Mouse (Mus musculus): ENCODE measurements around the gene Hist1h2bc. TPM values are rescaled to one million over a fixed set of nuclear protein-coding genes. Genes with fewer than 3 reads are reported as not detected.

The Hist1h2bc gene
- total RNA-seq, 1 experiment from 2014 or later = 28.7 TPM

DNA sequence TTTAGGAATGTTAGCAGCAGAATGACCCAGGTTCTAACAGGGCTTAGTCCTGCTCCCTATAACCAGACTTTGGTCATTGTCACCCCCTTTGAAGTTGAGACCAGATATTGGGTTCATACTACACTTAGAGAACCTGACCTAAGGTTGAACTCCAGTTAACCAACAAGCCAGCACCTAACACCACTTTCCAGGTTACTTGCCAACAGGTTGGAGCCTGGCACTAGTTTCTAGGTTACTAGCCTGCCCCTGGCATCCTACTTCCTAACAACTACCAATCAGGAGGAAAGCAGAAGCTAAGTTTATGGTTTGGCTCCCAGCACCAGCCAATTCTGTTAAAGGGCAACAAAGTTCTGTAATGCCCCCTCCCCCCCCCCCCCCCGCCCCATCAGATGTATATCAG is 41.2 kb downstream of the Hist1h2bc start:
- ATAC-seq (replicated peaks; ENCODE audit: insufficient number of reproducible peaks, low FRiP score, low TSS enrichment, poor library complexity, severe bottlenecking) = peak; percentile 57; the same call in 1 of the 2 replicates

DNA sequence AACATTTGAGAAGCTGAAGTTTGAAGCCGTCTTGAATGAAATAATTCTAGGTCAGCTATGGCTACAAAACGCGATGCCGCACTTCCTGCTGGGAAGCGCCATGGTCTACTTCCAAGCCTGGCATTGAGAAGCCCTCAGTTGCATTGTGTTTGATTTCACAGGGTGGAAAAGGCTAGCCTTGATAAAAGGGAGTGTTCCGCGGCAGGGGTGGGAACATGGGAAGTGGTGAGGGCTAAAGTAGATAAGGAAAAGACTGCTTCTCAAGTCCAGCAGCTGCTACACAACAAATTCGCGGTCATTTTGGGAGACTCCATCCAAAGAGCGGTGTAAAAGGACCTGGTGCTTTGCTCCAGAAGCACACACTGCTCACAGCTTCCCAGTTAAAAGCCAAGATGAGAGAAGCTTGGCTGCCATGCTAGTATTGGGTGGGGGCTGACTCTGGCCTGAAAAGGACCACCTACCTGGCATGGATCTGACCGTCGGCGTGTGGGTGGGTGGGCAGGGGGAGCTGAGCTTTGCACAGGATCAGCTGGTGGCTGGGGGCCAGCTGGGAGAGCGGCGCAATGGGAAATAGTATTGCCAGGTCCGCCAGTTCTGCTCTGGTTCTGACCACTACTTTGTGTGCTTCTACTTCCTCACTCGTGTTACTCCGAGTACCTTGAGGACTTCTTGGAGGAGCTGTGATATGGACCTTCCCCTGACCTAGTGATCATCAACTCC is 44.6 kb downstream of the Hist1h2bc start:
- no peak for ATAC-seq (replicated peaks; ENCODE audit: insufficient number of reproducible peaks, low FRiP score, low TSS enrichment, poor library complexity, severe bottlenecking)

DNA sequence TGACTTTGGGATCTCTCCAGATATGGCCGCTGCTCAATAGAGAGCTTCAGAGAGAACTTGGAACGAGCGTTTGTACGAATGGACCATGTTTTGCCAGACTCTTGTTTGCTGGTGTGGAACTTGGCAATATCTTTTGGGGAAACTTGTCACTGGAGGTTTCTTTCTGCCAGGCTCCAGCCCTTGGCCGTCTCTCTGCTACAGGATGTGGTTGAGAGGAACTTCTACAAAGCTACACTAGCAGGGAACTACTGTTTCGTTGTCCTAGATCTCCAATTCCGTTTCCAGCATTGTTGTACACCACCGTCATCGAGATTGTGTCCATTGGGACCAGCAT is 45.2 kb downstream of the Hist1h2bc start:
- ATAC-seq (replicated peaks; ENCODE audit: insufficient number of reproducible peaks, low FRiP score, low TSS enrichment, poor library complexity, severe bottlenecking) = peak; percentile 58; the same call in 1 of the 2 replicates

DNA sequence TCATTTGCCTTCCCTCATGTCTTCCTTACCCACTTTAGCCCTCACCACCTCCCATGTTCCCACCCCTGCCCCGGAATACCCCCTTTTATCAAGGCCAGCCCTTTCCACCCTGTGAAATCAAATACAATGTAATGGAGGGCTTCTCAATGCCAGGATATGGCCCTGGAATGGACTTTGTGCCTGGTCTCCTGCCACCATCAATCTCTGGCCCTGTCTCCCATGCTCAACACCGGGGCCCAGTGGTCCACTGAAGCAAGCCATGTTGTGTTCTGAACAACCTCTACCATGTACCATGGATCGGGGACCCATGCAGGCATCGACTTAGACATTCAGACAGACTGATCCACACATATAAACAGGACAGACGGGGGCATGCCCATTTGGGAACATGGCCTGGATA is 45.7 kb downstream of the Hist1h2bc start:
- no peak for ATAC-seq (replicated peaks; ENCODE audit: insufficient number of reproducible peaks, low FRiP score, low TSS enrichment, poor library complexity, severe bottlenecking)

DNA sequence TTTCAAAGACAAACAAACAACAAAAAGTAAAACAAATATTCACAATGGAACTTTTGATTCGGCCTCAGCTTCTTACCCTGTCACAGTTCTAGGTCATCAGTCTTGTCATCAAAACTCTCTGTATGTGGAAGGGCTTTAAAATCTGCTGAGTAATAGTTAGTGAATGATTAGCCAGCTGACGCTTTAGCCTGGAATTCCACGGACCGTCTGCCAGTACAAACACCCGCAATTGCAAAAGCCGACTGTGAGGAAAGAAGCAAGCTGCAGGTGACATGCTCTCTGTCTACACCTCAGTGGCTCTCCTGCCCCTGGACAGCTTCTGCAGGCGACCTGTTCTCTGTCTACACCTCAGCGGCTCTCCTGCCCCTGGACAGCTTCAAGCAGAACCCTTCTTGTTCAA is 46.5 kb downstream of the Hist1h2bc start:
- ATAC-seq (replicated peaks; ENCODE audit: insufficient number of reproducible peaks, low FRiP score, low TSS enrichment, poor library complexity, severe bottlenecking) = no peak

DNA sequence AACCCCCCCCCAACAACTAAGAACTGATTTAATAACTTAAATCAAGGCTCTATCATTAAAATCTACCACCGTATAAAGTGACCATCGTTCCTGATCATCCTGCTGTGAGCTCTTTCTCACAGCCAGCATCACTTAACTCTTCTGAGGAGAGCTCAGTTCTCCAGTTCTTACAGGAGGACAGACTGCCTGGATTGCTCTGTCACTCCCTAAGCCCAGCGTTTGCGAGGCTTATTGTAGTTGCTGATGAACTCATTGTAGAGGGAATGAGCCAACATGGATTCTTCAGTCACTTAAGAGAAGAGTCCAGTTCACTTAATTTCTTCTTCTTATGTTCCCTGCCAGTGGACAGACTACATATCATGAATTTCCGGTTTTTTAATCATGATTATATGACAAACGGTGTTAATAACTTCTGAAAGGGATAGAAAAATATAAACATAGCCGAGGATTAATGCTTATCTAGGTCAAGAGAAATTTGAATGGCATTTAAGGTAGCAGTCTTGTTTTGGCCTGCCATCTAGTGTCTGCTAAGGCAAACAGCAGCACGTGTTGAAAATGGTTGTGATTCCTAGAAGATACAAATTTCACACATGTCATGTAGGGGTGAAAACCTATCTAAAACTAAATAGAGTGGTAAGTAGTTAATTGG is 48.3 kb downstream of the Hist1h2bc start:
- ATAC-seq (replicated peaks; ENCODE audit: insufficient number of reproducible peaks, low FRiP score, low TSS enrichment, poor library complexity, severe bottlenecking) = peak; percentile 64; the same call in 1 of the 2 replicates

DNA sequence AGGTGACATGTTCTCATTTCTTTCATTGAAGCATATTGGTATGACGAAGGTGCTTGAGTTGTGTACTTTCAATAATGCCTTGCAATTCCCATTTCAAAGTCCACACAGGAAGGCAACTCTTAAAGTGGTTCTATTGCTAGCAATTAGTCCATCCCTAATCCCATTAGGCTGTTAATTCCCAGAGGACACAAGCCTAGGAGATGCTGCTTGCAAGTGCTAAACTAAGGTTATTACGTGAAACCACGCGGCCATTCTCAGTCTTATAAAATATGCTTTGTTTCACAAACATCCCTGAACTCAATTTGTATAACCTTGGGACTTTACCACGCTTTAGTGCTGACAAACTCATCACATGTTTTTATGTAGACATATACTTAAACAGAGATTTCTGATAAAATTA is 53.1 kb downstream of the Hist1h2bc start:
- no peak for ATAC-seq (replicated peaks; ENCODE audit: insufficient number of reproducible peaks, low FRiP score, low TSS enrichment, poor library complexity, severe bottlenecking)

DNA sequence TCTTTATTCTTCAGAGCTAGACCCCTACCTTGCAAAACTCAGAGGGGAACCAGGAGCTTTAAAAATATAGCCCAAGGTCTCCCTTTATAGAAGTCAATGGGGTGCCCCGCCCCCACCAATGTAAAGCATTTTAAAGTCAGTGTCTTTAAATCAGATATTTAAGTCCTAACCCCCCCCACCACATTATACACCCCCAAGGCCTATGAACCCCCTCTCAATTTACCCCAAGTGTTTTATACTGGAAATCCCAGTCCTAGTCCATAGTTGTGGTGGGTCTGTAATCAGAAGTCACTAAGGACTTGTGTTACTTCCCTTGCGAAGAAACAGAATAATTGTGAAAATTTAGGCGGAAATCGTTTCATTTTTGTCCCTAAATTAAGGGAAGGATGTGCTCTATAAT is 54.0 kb downstream of the Hist1h2bc start:
- no peak for ATAC-seq (replicated peaks; ENCODE audit: insufficient number of reproducible peaks, low FRiP score, low TSS enrichment, poor library complexity, severe bottlenecking)

DNA sequence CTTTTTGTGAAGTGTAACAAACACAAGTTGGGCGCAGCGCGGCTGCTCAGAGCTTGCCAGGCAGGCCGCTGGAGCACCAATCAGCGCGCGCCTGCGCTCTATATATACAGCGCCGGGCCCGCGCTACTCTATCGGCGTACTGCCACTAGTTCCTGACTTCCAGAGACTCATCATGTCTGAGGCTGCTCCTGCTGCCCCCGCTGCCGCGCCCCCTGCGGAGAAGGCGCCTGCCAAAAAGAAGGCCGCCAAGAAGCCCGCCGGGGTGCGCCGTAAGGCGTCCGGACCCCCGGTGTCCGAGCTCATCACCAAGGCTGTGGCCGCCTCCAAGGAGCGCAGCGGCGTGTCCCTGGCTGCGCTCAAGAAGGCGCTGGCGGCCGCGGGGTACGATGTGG is 54.7 kb downstream of the Hist1h2bc start, which contains the start of gene Hist1h1c:
TSS of gene Hist1h1c (plus strand) at position 132 of the 392 bp plus-strand sequence.
- ATAC-seq (replicated peaks; ENCODE audit: insufficient number of reproducible peaks, low FRiP score, low TSS enrichment, poor library complexity, severe bottlenecking) = peak; percentile 78

DNA sequence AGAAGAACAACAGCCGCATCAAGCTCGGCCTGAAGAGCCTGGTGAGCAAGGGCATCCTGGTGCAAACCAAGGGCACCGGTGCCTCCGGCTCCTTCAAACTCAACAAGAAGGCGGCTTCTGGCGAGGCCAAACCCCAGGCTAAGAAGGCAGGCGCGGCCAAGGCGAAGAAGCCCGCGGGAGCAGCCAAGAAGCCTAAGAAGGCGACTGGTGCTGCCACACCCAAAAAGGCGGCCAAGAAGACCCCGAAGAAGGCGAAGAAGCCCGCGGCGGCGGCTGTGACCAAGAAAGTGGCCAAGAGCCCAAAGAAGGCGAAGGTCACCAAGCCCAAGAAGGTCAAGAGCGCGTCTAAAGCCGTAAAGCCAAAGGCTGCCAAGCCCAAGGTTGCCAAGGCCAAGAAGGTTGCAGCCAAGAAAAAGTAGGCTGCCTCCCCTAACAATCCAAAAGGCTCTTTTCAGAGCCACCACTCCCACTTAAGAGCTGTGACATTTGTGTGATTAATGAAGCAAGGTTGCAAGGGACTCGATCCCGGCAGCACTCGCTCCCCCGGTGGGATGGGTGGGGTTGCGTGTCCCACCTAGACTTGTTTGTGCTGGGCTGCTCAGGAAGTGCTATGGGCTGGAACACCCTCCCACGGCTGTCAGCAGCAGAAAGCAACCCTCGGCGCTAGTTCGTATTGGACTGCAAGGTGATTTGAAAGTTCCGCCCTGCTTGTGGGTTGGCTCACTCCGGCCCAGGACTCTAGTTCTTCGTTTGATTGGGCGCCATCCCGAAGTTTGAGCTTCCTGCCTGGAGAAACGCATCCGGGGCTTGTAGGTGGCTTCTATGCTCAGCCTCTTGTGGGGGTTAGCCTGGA is 55.3 kb downstream of the Hist1h2bc start:
- ATAC-seq (replicated peaks; ENCODE audit: insufficient number of reproducible peaks, low FRiP score, low TSS enrichment, poor library complexity, severe bottlenecking) = peak; percentile 86

DNA sequence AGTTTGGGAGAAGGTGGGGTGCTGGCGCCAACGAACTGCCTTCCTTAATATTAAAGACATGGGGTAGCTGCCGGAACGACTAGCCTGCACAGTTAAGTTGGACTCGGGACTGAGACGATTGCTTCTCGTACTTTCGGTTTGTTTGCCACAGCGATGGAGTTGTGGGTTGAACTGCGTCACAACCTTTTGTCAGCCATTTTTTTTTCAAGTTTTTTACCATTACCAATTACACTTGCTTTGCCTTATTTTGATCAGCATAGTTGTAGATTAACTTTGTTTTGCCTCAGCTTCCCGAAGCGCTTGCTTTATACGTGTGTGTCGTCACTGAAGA is 55.9 kb downstream of the Hist1h2bc start:
- peak; percentile 48; the same call in 1 of the 2 replicates for ATAC-seq (replicated peaks; ENCODE audit: insufficient number of reproducible peaks, low FRiP score, low TSS enrichment, poor library complexity, severe bottlenecking)

DNA sequence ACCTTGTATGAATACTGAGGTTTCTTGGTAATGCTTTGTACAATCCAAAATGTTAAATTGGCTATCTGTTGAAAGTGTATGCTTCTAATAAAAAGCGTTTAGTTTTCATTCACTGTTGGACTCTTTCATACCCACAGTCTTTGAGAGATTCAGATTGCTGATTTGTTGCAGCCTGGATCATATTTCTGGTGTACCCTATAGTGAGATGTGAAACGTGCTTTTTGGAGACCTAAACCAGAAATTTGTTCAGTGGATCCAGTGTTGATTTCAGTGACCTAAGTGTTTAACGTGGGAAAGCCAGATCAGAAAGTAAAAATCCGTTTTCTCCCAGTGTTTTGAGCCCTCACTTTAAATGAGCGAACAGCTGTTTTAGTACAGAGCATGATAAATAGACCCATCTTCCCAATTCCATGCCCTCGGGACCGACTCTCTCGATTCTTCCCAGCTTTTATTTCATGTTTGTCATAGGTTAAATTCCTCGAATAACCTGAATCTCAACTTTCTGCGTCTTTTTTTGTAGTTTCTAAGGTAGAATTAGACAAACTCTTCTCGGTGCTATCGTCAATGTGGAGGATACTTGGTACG is 56.3 kb downstream of the Hist1h2bc start:
- ATAC-seq (replicated peaks; ENCODE audit: insufficient number of reproducible peaks, low FRiP score, low TSS enrichment, poor library complexity, severe bottlenecking) = no peak

DNA sequence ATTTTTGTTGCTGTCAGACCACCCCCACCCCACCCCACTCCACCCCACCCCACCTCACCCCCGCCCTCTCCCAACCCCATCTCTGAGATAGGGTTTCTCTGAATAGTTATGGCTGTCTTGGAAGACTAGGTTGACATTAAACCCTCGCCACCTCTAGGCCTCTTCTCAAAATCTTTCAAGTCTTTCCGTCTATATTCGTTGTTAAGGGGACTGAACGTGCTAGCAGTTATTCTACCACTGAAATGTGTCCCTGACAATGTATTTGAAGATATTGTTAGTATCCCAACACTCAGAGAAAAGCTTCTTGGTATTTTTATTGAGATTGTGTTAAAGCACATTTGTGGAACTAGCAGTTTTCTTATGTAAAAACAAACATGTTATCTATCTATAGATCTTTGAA is 56.9 kb downstream of the Hist1h2bc start:
- ATAC-seq (replicated peaks; ENCODE audit: insufficient number of reproducible peaks, low FRiP score, low TSS enrichment, poor library complexity, severe bottlenecking) = no peak

DNA sequence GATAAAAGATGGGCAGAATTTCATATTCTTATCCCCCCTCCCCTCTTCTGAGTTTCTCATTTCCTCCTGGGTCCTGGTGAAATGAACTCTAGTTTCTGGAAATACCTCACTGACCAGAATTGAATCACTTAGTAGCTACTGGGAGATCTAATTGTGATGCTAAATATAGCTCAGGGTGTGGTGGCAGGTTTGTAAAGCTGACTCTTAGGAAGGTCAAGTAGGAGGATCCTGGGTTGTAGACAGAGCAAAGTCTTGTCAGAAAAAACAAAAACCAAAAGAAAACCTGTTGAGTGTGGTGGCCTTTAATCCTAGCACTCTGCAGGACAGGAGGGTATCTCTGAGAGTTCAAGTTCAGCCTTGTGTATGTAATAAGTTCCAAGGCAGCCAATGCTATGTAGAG is 58.0 kb downstream of the Hist1h2bc start:
- no peak for ATAC-seq (replicated peaks; ENCODE audit: insufficient number of reproducible peaks, low FRiP score, low TSS enrichment, poor library complexity, severe bottlenecking)

Other genes with a start within 250 kb of the Hist1h2bc start
- gene Btn1a1, start 218.3 kb upstream of the Hist1h2bc start, total RNA-seq (2017) = not detected in 3 replicates
- not detected in 3 replicates for gene Btn2a2, start 195.3 kb upstream of the Hist1h2bc start, total RNA-seq (2017)
- 24.5 to 149 TPM (median 46.4 TPM) in 3 replicates for gene Hist1h4h, start 153.1 kb upstream of the Hist1h2bc start, total RNA-seq (2017)
- gene Hist1h2af, start 150.3 kb upstream of the Hist1h2bc start, total RNA-seq (2017) = 1.4 to 11.6 TPM in 2 of 3 replicates, not detected in the other
- not detected in 3 replicates for gene Hist1h3g, start 148.8 kb upstream of the Hist1h2bc start, total RNA-seq (2017)
- 0.21 to 4.4 TPM (median 2.1 TPM) in 3 replicates for gene Hist1h2bh, start 140.8 kb upstream of the Hist1h2bc start, total RNA-seq (2017)
- 0.53 to 21.8 TPM (median 16.4 TPM) in 3 replicates for gene Hist1h3f, start 140.1 kb upstream of the Hist1h2bc start, total RNA-seq (2017)
- gene Hist1h4f, start 132.6 kb upstream of the Hist1h2bc start, total RNA-seq (2017) = 42.2 to 123 TPM (median 49.9 TPM) in 3 replicates
- 16.3 to 25.9 TPM (median 21.9 TPM) in 3 replicates for gene Hist1h1d, start 130.9 kb upstream of the Hist1h2bc start, total RNA-seq (2017)
- 12.4 to 48.1 TPM (median 39.4 TPM) in 3 replicates for gene Hist1h3e, start 121.8 kb upstream of the Hist1h2bc start, total RNA-seq (2017)
- gene Hist1h2ae, start 113.0 kb upstream of the Hist1h2bc start, total RNA-seq (2017) = 6.1 to 28.4 TPM (median 15.0 TPM) in 3 replicates
- gene Hist1h2bg, start 112.8 kb upstream of the Hist1h2bc start, total RNA-seq (2017) = 86.4 to 193 TPM (median 86.9 TPM) in 3 replicates
- gene Hist1h2bf, start 110.0 kb upstream of the Hist1h2bc start, total RNA-seq (2017) = 19.2 to 51.4 TPM (median 45.4 TPM) in 3 replicates
- 1.5 to 92.8 TPM (median 16.7 TPM) in 3 replicates for gene Hist1h2ad, start 109.8 kb upstream of the Hist1h2bc start, total RNA-seq (2017)
- gene Hist1h3d, start 108.4 kb upstream of the Hist1h2bc start, total RNA-seq (2017) = 1.5 to 3.3 TPM (median 2.1 TPM) in 3 replicates
- gene Hist1h4d, start 102.6 kb upstream of the Hist1h2bc start, total RNA-seq (2017) = 78.9 to 170 TPM (median 90.0 TPM) in 3 replicates
- gene Hist1h2be, start 63.1 kb upstream of the Hist1h2bc start, total RNA-seq (2017) = 13.1 to 35.9 TPM (median 14.5 TPM) in 3 replicates
- 81.6 to 216 TPM (median 97.2 TPM) in 3 replicates for gene Hist1h1e, start 61.6 kb upstream of the Hist1h2bc start, total RNA-seq (2017)
- 5.0 to 8.9 TPM (median 8.3 TPM) in 3 replicates for gene Hist1h2ac, start 251 bp upstream of the Hist1h2bc start, total RNA-seq (2017)
- gene Hist1h1t, start 11.6 kb downstream of the Hist1h2bc start, total RNA-seq (2017) = not detected in 3 replicates
- gene Hist1h4c, start 14.3 kb downstream of the Hist1h2bc start, total RNA-seq (2017) = 82.1 to 150 TPM (median 93.5 TPM) in 3 replicates
- gene Hfe, start 26.7 kb downstream of the Hist1h2bc start, total RNA-seq (2017) = 90.6 to 170 TPM (median 150 TPM) in 3 replicates
- gene Hist1h1c, start 54.6 kb downstream of the Hist1h2bc start, total RNA-seq (2017) = 589 to 739 TPM (median 677 TPM) in 3 replicates
- 6.8 TPM in 1 of 3 replicates, not detected in the others for gene Hist1h3c, start 61.4 kb downstream of the Hist1h2bc start, total RNA-seq (2017)
- gene Hist1h2bb, start 62.5 kb downstream of the Hist1h2bc start, total RNA-seq (2017) = 151 to 300 TPM (median 178 TPM) in 3 replicates
- gene Hist1h2ab, start 66.9 kb downstream of the Hist1h2bc start, total RNA-seq (2017) = 64.3 to 74.6 TPM in 2 of 3 replicates, not detected in the other
- gene Hist1h3b, start 68.1 kb downstream of the Hist1h2bc start, total RNA-seq (2017) = 9.7 TPM in 1 of 3 replicates, not detected in the others
- gene Hist1h4b, start 72.8 kb downstream of the Hist1h2bc start, total RNA-seq (2017) = 10.8 to 62.1 TPM (median 12.1 TPM) in 3 replicates
- gene Hist1h4a, start 77.0 kb downstream of the Hist1h2bc start, total RNA-seq (2017) = 43.2 to 186 TPM (median 59.3 TPM) in 3 replicates
- 4.6 to 86.2 TPM (median 18.3 TPM) in 3 replicates for gene Hist1h3a, start 78.2 kb downstream of the Hist1h2bc start, total RNA-seq (2017)
- gene Hist1h1a, start 79.5 kb downstream of the Hist1h2bc start, total RNA-seq (2017) = 55.4 to 86.3 TPM (median 64.8 TPM) in 3 replicates
- gene Trim38, start 85.7 kb downstream of the Hist1h2bc start, total RNA-seq (2017) = not detected in 3 replicates
- gene Slc17a2, start 122.8 kb downstream of the Hist1h2bc start, total RNA-seq (2017) = not detected in 3 replicates
- not detected in 3 replicates for gene Slc17a3, start 155.2 kb downstream of the Hist1h2bc start, total RNA-seq (2017)
- not detected in 3 replicates for gene Slc17a1, start 183.6 kb downstream of the Hist1h2bc start, total RNA-seq (2017)
- gene Slc17a4, start 230.8 kb downstream of the Hist1h2bc start, total RNA-seq (2017) = not detected in 3 replicates
- not detected in 3 replicates for gene Hist1h2ba, start 250.0 kb downstream of the Hist1h2bc start, total RNA-seq (2017)

Measured in monocyte, adult 5-6 weeks (primary cell).